Mouse (Mus musculus): ENCODE results near the gene Gm5269.

Gm5269 gene

DNA sequence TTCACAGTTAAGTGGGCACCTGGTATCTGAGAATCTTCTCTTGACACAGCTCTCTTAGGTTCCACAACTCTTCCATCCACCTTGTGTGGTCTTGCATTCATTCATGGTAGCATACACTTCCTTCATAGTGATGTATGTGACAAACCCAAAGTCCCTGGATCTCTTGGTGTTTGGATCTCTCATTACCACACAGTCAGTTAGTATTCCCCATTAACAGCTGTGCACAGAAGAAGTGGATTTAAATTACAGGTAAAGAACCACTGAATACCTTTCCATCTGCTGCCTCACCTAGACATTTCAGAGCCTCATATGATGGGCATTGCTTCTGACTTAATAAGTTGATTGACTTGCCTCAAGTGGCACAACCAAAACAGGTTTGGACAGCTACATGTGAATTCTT is at the start of gene Gm5269:
TSS of gene Gm5269 (minus strand) at position 101 of the 400 bp plus-strand sequence.
- DNase-seq, result no peak

DNA sequence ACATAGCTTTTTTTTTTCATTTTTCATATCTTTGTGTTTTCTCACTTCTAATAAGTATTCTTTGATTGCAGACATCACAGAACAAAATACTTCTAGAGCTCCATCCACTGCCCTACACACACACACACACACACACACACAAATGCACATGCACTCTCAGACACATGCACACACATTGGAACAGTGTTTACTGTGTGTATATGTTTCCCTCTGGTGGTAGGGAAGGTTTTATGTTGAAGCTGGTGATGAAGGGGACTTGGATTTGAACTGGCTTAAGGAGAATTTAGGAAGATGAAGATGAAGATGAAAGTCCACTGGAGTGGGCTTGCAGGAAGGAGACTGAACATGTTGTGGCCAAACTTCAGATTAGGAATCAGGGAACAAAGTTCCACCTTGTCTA is 41.1 kb upstream of the Gm5269 start:
- DNase-seq, result no peak

DNA sequence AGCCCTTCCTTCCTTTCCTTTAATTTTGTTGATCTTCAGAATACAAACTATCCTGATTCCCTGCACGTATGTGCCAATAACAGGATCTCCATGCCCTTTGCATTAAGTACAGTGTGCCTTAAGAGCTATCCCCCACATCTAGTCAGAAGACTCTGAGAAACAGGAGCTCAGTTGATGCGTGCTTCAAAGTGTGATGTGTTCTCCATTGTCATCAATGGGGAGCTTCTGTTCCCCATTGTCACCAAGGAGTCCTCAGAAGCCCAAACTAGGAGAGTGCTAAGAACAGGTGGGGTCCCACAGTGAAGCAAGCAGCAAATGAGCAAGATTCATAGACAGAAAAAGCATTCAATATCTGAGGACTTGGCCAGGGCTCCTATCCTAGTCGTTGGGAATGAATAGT is 36.8 kb upstream of the Gm5269 start:
- no peak for DNase-seq

DNA sequence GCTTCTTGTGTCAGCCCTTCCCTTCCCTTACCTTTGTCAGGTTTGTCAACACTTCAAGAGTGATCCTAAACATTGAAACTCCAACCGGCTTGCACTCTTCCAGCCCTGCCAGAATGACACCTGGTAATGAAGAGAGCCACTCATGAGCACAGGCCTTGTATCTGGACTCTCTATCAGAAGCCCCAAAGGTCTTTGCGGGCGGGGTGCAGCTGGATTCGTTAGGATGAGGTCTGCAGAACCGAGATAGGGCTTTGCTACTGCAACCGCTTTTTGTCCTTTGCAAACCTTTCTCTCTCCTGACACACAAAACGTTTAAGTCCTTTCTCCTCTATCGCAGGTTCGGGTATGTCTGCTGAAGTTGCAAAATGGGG is 36.3 kb upstream of the Gm5269 start, which contains the start of gene Slc40a1:
TSS of gene Slc40a1 (minus strand) at position 131 of the 371 bp plus-strand sequence.
- no peak for DNase-seq

DNA sequence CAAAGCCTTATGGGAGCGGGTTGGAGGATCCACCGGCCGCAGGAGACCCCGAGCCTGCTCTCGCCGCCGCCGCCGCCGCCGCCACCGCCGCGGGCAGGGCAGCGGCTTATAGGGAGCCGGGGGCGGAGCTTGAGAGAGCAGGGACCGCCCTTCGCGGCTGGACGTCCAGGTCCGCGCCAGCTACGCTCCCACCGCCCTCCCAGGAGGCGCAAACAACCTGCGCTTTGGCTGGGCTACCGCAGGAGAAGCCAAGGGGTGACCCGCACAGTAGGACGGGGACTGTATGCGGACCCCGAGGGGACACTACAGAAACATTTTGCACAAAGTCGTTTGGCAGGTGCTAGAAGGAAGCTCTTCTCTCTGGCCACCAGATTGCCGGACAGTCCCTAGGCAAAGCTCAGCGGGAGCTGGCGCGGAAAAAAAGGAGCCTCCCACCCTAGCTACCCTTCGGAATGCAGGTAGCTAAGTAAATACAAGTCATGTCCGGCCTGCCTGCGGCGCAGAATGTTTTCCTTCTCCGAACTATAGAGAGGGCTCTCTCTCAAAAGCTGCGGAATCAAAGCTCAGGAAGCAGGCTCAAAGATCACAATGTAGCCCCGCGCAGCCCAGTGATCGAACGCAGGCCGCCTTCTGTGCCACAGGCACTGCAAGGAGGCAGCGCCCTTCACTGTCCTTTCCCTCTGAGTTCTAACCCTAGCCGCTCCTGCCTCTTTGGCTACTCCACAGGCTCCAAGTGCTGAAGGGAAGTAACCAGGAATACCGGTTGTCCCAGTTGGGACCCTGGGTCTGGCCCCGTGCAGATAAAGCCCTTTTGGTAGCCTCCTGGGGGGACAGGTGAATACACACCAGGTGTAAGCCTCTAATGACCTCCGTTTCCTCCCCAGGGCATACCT is 35.7 kb upstream of the Gm5269 start:
- DNase-seq, result peak; percentile 74

DNA sequence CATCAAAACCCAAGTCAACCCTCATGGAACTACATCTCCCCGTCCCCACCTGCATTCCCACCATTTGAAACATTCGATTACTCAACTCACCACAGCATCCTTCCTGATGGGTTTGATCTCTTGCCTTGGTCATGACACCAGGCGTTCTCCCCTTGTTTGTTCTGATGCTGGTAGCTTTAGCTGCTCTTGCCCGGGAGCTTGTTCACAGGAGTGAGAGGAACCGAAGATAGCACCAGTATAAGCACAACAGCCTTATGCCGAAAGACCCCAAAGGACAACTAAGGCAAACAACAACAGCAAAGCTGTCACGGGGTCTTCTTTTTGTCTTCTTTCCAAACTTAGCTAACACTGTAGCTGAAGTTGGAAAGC is 35.0 kb upstream of the Gm5269 start:
- DNase-seq, result no peak

DNA sequence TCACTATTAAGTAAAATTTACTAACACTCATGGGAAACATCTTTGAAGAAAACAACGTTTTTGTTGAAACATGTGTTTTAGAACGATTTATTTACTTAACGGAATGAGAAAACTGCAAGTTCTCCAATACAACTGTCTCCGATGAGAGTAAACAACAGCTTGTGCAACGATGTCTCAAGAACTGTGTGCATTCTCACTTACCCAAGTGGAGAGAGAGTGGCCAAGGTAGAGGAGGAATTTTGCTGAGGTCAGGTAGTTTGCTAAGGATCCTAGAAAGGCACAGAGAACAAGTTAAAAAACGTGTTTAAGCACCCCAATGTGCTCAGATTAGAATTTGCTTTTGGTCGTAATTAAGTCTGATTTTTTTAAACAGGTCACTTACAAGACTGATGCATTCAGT is 34.4 kb upstream of the Gm5269 start:
- no peak for DNase-seq

DNA sequence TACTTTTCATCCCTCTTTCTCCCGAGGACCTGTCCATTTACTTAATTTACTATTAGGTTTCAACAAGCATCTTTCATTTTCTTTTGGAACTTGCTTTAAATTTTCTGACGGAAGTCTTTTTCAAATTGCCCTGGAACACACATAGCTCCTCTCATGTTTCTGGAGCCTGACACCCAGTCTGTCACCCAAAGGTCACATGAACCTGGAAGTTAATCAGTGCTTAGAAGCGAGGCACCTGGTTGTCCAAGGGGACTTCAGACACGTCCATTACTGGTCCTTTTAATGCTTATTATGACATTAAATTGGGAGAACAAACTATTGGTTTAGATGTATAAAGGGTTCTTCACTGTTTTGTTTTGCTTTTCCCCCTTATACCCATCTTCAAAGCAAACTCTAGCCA is 33.2 kb upstream of the Gm5269 start:
- DNase-seq, result no peak

DNA sequence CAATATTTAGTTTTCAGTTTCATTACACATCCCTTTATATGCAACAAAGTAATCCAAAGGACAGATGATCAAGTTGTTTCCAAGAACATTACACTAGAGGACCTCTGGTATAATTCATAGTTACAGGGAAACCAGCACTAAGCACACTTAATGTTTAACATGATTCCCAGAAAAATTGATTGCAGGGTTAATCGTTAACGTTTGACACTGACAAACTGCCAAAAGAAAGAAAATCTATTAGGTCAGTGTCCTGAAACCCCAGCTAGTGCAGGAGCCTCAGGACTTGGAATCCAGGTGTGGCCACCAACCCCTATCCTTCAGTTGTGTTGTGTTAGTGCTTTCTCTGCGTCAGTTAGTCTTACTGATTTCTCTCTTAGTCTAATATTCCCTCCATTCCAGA is 30.6 kb upstream of the Gm5269 start:
- DNase-seq, result no peak

DNA sequence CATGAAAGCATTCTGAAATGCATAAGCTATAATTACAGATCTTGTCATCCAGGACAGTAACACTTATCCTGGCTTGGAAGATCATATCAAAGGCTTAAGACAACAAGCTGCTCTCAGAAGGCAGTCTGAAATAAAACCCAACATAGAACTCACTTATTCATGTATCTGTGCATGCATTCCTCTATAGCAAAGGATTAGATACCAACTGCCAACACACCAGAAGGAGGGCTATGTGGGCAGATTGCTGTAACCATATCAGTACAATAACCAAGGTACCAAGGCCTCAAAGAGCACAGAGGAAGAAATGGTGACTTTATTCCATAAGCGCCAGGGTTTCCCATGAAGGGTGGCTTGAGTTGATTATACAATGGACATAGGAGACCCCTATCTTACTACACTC is 29.7 kb upstream of the Gm5269 start:
- no peak for DNase-seq

DNA sequence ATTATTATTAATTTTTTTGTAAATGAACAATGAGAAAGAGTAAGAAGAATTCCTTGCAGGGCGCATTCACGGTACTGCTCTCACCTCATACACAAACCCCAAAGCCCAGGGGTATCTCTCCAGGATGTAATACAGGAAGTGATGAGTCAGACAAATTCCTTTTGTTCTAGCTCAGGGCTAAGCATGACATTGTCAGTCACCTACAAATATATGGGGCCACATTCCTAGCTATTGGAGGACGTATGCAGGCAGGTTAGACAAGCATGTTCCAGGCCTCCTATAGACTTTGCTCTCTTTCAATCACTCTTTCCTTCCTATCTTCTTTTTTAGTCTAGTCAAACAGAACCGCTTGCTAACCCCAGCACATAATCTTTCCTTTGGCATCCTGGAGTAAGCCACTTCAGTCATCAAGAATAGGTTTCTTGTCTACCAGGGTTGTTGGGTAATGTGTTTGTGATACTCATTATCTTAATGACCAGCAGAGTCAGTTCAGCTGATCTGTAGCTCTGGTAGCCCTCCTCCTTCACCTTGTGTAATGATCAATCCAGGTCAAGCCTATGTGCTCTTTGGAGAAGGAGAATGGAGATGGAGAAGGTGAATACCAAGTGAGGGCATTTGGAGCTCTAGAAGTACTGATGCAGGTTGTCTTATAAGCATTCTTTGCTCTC is 27.2 kb upstream of the Gm5269 start:
- DNase-seq, result no peak

DNA sequence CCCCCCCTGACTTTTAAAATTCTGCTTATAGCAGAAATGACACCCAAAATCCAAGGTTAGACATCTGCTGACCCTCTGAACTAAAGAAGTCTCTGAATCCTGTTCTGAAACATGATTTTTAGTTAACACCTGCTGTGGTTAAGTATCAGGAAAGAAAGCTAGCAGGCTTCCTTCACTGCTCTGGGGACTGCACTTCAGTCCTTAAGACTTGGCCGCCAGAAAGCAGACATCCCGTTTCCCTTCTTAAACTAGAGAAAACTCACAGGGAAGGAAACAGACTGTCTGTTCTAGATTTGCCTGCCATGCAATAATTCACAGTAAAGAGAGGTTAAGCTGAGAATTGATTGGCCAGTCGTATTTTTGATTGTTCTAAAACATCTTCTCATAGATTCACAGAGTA is 26.1 kb upstream of the Gm5269 start:
- no peak for DNase-seq

DNA sequence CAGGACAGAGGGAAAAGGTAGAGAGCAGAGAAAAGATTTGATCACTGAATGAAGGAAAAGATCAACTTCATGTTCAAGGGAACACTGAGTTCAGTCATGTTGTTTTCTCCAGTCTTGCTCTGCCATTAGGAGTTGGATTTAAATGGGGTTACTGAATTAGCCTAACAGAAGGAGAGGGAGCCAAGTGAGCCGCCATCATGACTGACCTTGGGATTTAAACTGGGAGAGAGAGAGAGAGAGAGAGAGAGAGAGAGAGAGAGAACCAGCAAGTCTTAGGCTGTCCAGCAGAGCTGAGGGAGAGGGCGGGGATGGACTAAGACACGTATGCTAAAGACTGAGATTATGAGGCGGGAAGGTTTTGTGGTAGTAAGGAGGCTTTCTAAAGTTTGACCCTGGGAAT is 24.2 kb upstream of the Gm5269 start:
- DNase-seq, result no peak

DNA sequence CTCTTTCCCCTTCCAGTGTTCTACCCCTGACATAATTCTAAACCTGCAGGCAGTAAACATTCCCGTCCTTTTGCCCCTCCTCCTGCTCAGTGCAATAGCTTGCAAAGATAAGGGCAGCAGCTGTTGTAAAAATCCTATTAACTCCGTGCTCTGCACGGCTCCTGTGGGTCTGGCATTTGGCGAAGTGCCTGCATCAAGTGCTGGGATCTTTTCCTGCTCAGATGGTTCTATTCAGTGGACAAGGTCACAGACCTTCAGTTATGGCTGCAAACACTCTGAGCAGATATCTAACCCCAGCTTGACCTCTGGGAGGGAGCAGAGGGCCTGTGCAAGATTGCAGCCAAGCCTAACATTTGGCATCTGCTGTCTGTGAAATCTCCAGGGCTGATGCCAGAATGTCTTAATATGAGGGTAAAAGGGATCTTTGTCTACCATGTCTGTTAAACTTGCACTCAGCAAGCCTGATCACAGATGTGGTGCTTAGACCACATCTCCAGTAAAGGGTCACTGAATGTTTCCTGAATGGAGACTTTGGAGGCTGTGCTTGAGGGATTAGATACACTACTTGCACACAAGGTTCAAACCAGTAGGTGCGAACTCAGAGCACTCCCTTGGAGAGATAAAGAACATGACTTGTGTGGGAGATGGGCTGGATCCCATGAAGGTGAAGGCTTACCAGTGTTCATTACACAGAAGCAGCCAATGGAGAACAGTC is 15.2 kb upstream of the Gm5269 start:
- no peak for DNase-seq

DNA sequence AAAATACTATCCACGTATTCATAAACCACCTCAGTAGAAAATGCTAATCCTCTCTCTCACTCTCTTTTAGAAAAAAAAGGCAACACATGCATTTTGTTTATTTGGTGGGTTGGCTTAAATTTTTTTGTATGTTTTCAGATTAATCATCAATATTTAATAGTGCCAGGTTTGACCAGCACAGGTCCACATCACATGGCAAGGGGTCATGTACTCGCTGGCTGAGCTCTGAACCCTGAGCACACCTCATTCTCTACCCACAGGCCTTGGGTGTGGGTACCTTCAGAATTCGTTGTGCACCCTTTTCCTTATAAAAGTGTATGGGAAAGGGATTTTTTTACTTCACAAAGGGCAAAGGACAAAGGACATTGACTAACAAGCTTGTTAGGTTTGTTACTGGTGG is 14.1 kb upstream of the Gm5269 start:
- DNase-seq, result no peak

DNA sequence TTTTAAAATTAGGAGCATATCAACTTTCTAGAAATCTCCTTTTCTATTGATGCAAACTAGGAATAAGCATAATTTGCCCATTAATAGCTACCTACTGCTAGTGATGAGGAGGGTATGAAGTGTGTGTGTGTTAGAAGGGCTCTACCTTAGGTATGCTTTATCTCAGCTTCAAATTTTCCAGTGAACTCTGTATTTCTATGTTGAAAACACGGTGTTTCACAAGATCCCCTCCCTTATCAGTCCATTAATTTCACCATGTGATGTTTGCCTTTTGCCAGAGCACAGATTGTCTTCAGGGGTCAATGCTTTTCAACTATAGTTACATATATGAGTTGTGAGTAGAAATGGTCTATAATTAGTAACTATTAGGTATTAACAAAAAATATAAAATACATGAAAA is 8.0 kb upstream of the Gm5269 start:
- DNase-seq, result no peak

DNA sequence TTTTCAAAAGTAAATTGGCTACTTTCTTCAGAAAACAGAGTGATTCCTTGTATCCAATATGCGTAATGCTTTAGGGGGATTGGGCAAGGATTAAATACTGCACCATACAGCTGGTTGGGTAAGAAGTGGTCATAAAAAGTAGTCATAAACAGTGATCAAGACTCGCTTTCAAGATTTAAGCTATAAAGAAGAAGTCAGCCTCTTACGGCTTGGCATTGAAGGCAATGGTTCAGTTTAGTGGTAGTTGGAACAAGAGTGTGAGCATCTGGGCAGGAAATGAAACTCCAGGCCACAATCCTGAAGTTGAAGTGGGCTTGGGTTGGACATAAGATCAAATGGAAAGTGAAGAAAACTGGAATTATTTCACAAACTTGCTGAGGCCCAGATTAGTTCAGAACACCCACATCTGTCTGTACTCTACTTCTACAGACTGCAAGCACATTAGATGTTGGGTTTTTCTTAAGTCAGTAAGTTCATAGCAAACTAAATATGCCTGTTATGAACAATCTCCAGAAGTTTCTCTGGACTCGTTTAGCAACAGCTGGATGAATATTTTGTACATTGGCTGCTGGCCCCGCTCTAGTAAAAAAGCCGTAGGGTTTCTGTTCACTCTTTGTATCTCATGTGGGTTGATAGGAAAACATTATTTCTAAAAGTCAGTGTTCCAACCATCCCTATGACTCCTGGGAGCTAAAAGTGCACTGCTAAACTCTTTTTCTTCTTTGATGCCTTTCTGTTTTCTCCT is 4.3 kb upstream of the Gm5269 start:
- no peak for DNase-seq

DNA sequence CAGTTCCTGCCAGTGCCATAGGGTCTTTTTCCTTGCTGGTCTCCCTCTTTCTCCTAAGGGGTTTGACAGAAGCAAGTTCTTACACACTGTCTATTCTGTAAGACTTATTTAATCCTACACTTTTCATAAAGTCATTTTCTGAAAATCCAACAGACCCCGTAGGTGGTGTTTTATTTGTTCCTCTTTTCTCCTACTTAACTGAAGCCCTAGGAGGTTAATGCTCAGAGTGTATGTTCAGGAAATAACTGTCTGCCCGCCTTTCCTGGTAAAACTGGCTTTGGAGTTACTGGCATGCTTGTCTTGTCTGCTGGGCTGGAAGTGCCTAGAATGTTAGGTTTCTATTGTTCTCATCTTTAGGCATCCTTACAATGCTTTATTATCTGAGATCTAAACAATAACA is 1.9 kb upstream of the Gm5269 start:
- DNase-seq, result no peak

DNA sequence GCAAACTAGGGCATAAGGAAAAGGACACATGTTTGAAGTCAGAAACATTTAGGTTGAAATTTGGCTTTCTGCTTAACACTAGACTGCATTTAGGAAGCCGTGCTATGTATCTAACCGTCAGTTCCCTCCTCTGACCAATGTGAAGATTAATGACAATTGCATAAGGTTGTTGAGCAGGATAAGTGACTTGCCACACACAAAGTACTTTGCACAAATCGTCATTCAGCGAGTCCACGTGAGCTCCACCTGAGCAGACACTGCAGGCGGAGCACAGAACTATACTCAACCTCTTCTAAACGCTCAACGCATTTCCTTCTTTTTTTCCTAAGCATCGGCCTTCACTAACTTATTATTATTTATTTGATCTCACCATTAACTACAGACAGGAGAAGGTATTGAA is 3.3 kb downstream of the Gm5269 start:
- DNase-seq, result no peak

DNA sequence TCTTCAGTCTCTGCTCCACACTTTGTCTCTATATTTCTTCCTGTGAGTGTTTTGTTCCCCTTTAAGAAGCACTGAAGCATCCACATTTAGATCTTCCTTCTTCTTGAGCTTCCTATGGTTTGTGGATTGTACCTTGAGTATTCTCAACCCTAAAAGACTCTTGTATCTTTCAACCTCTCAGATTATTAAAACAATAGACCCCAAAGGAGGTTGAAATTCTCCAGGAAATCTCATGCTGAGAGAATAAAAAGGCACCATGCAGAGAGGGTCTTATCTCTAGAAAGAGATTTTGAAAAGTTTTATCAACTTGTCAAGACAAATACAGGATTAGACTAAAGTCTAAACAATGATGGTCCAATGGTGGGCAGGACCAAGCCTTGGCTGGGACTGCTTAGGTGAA is 6.7 kb downstream of the Gm5269 start:
- no peak for DNase-seq

DNA sequence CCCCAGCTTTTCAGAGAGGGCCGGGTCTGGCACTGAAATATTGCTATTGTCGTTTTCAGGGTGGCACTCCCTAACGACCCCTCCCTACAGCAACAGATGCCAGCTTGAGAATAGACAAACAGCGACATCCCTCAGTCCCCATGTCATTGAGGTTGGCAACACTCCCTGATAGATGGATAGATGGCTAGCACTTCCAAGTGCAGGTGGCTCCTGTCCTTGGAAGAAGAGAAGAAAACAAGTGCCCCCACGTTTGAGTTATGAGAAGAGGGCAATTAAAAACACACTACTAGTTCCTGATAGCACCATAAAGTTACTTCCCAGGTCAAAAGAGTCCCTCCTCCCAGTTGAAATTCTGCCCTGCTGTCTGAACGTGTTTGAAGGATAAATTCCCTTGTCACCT is 8.0 kb downstream of the Gm5269 start:
- no peak for DNase-seq

DNA sequence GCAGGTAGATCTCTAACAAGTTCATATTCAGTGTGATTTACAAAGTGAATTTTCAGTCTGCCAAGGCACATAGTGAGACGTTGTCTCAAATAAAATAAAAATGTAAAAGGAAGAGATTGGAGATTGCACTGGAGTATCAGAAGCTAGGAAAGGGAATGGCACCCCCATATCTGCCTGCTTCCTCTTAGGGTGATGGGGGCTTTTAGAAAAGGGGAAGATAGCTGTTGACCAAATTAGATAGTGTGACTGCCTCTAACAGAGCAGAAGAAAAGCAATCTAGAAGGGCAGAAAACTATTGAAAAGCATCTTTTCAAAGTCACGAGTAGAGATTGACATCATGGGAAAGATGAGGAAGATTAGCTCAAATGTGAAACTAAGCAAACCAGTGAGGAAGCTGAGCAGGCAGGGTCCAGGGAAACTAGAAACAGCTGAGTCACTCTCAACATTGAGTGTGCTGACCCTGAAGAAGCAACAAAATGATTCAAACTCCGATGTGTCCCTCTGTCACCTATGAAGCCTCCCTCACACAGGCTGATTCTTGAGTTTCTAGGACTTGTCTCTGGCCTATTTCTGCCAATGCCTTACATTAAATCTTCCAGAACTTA is 8.7 kb downstream of the Gm5269 start:
- DNase-seq, result no peak

DNA sequence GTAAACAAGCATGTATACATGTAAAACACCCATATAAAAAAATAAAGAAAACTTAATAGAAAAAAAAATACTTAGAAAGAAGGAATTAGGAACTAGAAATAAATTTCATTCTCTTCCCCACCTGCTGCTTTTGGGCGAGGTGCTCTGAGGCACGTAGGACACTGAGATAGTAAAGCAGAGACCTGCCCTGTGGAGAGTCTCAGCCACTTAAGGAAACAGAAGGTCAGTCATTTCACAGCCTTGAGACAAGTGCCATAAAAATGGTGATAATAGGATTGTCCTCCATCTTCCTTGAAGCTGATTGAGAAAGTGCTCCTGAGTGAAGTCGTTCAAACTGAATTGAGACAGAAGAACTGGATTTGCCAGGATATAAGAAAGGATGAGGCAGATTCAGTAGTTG is 12.6 kb downstream of the Gm5269 start:
- no peak for DNase-seq
